Mouse (Mus musculus) heart, embryonic 16.5 days (tissue): Measurements from ENCODE around the gene Nkg7. TPM values are rescaled to one million over a fixed set of nuclear protein-coding genes. Genes with fewer than 3 reads are reported as not detected.

Experiments used
- ATAC-seq: fragments of 200-750 bp; cut with Nextera tagmentation; replicated peaks from 2 replicates; pipeline ENCODE4 v1.8.0; 2017; ENCODE audit warnings: moderate number of reproducible peaks; ENCODE audit not compliant: insufficient read depth, low FRiP score; ENCODE audit errors: extremely low read depth
- H3K27ac ChIP-seq: fragments of 300-500 bp; sonication (generic); 2 replicates; pipeline ENCODE4 v1.5.1; 2014; ENCODE audit warnings: mild to moderate bottlenecking, low read length, control low read depth, moderate library complexity
- H3K27me3 ChIP-seq: fragments of 300-500 bp; sonication (generic); 2 replicates; pipeline ENCODE4 v1.6.1; 2014; ENCODE audit warnings: low read length, mixed read lengths; ENCODE audit not compliant: control insufficient read depth, insufficient read depth
- H3K36me3 ChIP-seq: fragments of 300-500 bp; sonication (generic); 2 replicates; pipeline ENCODE4 v1.6.1; 2014; ENCODE audit not compliant: control insufficient read depth, insufficient read depth
- H3K4me1 ChIP-seq: fragments of 300-500 bp; sonication (generic); 2 replicates; pipeline ENCODE4 v1.6.1; 2014; ENCODE audit warnings: low read length, mixed read lengths; ENCODE audit not compliant: control insufficient read depth, insufficient read depth
- H3K4me2 ChIP-seq: fragments of 300-500 bp; sonication (generic); 2 replicates; pipeline ENCODE4 v1.6.1; 2014; ENCODE audit warnings: low read depth, mild to moderate bottlenecking, control low read depth, low read length
- H3K4me3 ChIP-seq: fragments of 300-500 bp; sonication (generic); 2 replicates; pipeline ENCODE4 v1.5.1; 2014; ENCODE audit warnings: mild to moderate bottlenecking, control low read depth, low read length
- H3K9ac ChIP-seq: fragments of 300-500 bp; sonication (generic); 2 replicates; pipeline ENCODE4 v1.6.1; 2014; ENCODE audit warnings: low read length, control low read depth
- H3K9me3 ChIP-seq: fragments of 300-500 bp; sonication (generic); replicated peaks from 2 replicates; pipeline ENCODE4 v1.6.1; 2016; ENCODE audit warnings: low read length; ENCODE audit not compliant: control insufficient read depth
- WGBS: fragments of 180-500 bp; shearing (Covaris S2); extraction: QIAGEN DNeasy Blood & Tissue Kit; methylation state at CpG from one replicate; pipeline ENCODE4 v1.1.7; 2014; 5-methylcytosine and 5-hydroxymethylcytosine counted together
- microRNA-seq: library from miRNA; unstranded; fragments of <30 nt; microRNA quantifications from one replicate; pipeline ENCODE4, GENCODE M21; 2017
- polyA plus RNA-seq: library from polyadenylated mRNA; unstranded; fragments of >200 nt; fragmentation: Nextera tagmentation; extraction: Ambion mirVana; gene quantifications from 2 replicates; pipeline ENCODE4 v1.2.1, GENCODE M21; 2015

The Nkg7 gene
- polyA plus RNA-seq, 1 experiment from 2014 or later, result 20.9 TPM

- no peak overlapping the region for H3K27ac ChIP-seq
- H3K4me2 ChIP-seq, result no peak overlapping the region
- 54% methylated on average over 3 of the region's 3 CpGs for WGBS
- ATAC-seq, result no peak
- H3K36me3 ChIP-seq, result no peaks in the 10 kb centered on the region
- peaks cover 3% of the 10 kb centered on the region; the same call in 1 of the 2 replicates for H3K4me1 ChIP-seq
- H3K9me3 ChIP-seq, result no peaks in the 10 kb centered on the region
- no peak overlapping the region for H3K9ac ChIP-seq
- peaks cover 20% of the 10 kb centered on the region for H3K27me3 ChIP-seq
- H3K4me3 ChIP-seq, result no peak overlapping the region
Measured at GRCm38 (mm10) chr7:43481191-43481590, 44.3 kb downstream of the Nkg7 start.

- H3K4me3 ChIP-seq, result no peak overlapping the region
- no peak overlapping the region for H3K9ac ChIP-seq
- no peak overlapping the region for H3K27ac ChIP-seq
- peak; percentile 62 for ATAC-seq
- no peaks in the 10 kb centered on the region for H3K9me3 ChIP-seq
- 58% methylated on average over 8 of the region's 8 CpGs for WGBS
- H3K4me2 ChIP-seq, result no peak overlapping the region
- H3K36me3 ChIP-seq, result no peaks in the 10 kb centered on the region
- peaks cover 11% of the 10 kb centered on the region for H3K27me3 ChIP-seq
- H3K4me1 ChIP-seq, result peaks cover 3% of the 10 kb centered on the region; the same call in 1 of the 2 replicates
Measured at GRCm38 (mm10) chr7:43482090-43482716, 45.3 kb downstream of the Nkg7 start.

- H3K36me3 ChIP-seq, result no peaks in the 10 kb centered on the region
- no peaks in the 10 kb centered on the region for H3K9me3 ChIP-seq
- H3K27ac ChIP-seq, result no peak overlapping the region
- no peak overlapping the region for H3K9ac ChIP-seq
- no peak for ATAC-seq
- H3K4me2 ChIP-seq, result no peak overlapping the region
- peaks cover 3% of the 10 kb centered on the region; the same call in 1 of the 2 replicates for H3K4me1 ChIP-seq
- H3K27me3 ChIP-seq, result 0 out of 2 replicates have a peak, but pooled peaks cover 2% of the 10 kb centered on the region
- 3% methylated on average over 10 of the region's 10 CpGs for WGBS
- H3K4me3 ChIP-seq, result no peak overlapping the region
Measured at GRCm38 (mm10) chr7:43483236-43483635, 46.4 kb downstream of the Nkg7 start.

Small RNA genes lying within 50 kb of the gene (microRNA-seq; reads per million reads assigned to microRNA genes)
- 1.6 reads per million for gene Mir7051

Other genes with a start within 250 kb of the Nkg7 start
- gene Zfp715, start 123.8 kb upstream of the Nkg7 start, polyA plus RNA-seq, result 10.6 and 12.2 TPM in 2 replicates
- gene Siglecf, start 85.7 kb upstream of the Nkg7 start, polyA plus RNA-seq, result 0.24 and 0.28 TPM in 2 replicates
- gene Siglecg, start 28.9 kb upstream of the Nkg7 start, polyA plus RNA-seq, result 0.17 TPM in 2 replicates
- not detected in 2 replicates for gene Lim2, start 9.4 kb upstream of the Nkg7 start, polyA plus RNA-seq
- not detected in 2 replicates for gene Cldnd2, start 3.7 kb downstream of the Nkg7 start, polyA plus RNA-seq
- gene Etfb, start 7.0 kb downstream of the Nkg7 start, polyA plus RNA-seq, result 803 and 831 TPM in 2 replicates
- 0.18 and 0.97 TPM in 2 replicates for gene Gm45233, start 7.1 kb downstream of the Nkg7 start, polyA plus RNA-seq
- gene Vsig10l, start 26.1 kb downstream of the Nkg7 start, polyA plus RNA-seq, result 3.4 and 4.2 TPM in 2 replicates
- 0.06 TPM in 1 of 2 replicates, not detected in the other for gene Iglon5, start 53.0 kb downstream of the Nkg7 start, polyA plus RNA-seq
- not detected in 2 replicates for gene 4931406B18Rik, start 68.9 kb downstream of the Nkg7 start, polyA plus RNA-seq
- 0.51 and 0.85 TPM in 2 replicates for gene Cd33, start 107.4 kb downstream of the Nkg7 start, polyA plus RNA-seq
- 1.3 and 2.0 TPM in 2 replicates for gene Zfp658, start 125.2 kb downstream of the Nkg7 start, polyA plus RNA-seq
- gene Zfp719, start 142.5 kb downstream of the Nkg7 start, polyA plus RNA-seq, result 7.4 TPM in 2 replicates
- gene Zfp819, start 170.1 kb downstream of the Nkg7 start, polyA plus RNA-seq, result not detected in 2 replicates
- gene Ceacam18, start 197.6 kb downstream of the Nkg7 start, polyA plus RNA-seq, result 0.09 TPM in 1 of 2 replicates, not detected in the other
- gene Siglece, start 223.1 kb downstream of the Nkg7 start, polyA plus RNA-seq, result 0.62 and 0.71 TPM in 2 replicates
- 7.2 and 7.6 TPM in 2 replicates for gene Ctu1, start 234.9 kb downstream of the Nkg7 start, polyA plus RNA-seq